Mouse (Mus musculus) regulatory T cell (primary cell): ENCODE data around the gene Ppm1e.

Source experiments
- in situ Hi-C: fragments of 300-600 bp; cut with MboI, MseI; formaldehyde crosslinking; loops from one replicate; pipeline ENCODE4 v1.15.1; 2025; ENCODE audit warnings: high pct_unique_total_duplicates

Gene Ppm1e

DNA sequence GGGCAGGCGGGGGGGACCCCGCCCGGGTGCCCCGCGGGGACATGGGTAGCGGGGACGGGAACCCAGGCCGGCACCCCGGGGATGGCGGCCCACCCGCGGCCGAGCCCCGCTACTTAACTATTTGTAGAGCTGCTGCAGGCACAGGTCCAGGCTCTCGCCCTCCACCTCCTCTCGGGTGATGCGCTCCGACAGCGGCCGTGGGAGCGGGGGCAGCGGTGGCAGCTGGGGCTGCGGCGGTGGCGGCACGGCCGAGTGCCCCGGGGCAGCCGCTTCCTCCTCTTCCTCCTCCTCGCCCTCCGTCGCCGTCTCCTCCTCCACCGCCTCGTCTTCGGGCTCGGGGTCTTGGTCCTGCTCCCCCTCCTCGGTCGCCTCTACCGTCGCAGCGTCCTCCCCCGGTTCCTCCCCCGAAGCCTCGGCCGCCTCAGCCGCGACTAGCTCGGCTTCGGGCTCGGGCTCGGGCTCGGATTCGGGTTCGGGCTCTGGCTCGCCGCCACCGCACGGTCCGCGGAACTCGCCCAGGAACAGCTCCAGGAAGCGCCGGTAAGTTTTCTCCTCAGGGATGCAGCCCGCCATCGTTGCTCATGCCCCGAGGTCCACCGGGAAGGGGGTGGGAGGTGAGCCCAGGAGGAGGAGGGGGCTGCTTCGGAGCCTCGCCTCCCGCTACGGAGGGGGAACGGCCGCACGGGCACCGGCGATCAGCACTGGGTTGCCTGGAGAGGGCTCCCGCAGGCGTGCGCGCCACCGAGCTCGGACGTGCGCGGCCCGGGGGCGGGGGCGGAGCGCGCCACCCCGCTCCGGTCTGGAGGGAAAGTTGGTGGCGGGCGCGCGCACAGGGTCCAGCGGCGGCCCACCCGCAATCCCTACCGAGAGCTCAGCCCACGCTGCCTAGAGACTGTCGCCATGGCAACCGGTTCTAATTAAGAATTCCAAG lies at the start of gene Ppm1e:
TSS of gene Ppm1e (minus strand) at position 693 of the 931 bp plus-strand sequence.
- in situ Hi-C loops: no loop called here

DNA sequence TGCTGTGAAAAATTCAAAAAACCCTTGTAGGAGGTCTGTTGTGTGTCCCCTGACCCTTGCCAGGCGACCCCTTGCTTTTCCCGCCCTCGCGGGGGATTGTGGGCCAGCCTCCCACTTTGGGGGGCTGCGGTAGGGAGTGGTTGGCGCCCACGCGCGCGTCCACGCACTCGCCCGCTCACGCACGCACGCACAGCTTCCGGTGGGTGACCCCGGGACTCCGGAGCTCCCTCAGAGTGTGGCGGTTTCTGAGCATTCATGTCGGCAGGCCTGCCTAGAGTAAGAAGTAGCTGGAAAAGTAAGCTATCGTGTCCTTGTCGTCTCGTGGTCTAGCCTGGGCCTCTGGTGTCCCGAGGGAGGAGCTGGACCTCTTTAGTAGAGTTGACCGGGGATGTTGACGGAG lies 46.1 kb upstream of the Ppm1e start, which contains the start of the genes Rad51c and Tex14:
TSS of gene Rad51c (minus strand) at position 79 of the 400 bp plus-strand sequence.
TSS of gene Tex14 (plus strand) at position 190 of the 400 bp plus-strand sequence.
- in situ Hi-C loops: no loop called here

DNA sequence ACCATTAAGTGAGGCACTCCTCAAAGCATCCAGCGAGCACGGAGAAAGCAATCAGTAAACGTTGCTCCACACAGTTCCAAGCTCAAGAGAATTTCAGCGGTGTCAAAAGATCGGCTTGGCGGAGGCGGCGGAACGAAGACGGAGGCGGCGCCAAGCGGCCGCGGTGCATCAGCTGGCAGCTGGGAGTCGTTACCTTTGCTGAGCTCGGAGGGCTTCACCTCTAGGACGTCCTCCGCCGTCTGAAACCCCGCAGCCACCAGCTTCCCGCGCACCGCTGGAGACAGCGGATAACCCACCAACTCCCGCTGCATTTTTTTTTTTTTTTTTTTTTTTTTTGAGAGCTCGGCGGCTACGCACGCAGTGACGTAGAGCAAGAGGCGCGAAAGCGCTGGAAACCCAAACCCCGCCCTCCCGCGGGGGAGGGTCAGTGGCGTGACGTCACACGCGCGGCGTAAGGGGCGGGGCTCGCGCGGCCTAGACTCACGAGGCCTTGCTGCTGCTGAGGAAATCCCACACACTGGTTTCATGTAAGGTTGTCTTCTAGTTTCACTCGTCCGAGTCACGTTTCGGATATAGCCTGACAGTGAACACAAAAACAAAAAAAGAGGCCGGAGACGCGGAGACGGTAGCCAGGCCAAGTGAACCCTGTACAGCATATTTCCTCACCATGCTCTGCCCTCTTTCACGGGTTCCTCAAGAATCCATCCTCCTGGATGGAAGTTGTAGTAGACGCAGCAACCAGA lies 45.5 kb upstream of the Ppm1e start:
- in situ Hi-C loops: no loop called here

DNA sequence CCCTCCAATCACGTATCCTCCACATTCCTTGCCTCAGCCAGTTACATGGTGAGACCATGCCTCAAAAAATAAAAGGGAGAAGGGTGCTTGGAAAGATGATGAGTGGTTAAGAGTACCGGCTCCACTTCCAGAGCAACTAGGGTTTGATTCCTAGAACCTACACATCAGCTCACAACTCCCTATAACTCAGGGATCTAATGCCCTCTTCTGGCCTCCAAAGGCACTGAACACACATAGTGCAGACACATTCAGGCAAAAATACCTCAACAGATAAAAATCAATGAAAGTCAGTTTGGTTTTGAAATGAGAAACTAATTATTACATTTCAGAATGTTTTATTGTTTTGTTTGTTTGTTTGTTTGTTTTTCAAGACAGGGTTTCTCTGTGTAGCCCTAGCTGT lies 39.6 kb upstream of the Ppm1e start:
- in situ Hi-C loops: loop anchor here (25.0 kb wide), 1 partner anchor 186 kb away; no protein-coding TSS in a partner anchor

DNA sequence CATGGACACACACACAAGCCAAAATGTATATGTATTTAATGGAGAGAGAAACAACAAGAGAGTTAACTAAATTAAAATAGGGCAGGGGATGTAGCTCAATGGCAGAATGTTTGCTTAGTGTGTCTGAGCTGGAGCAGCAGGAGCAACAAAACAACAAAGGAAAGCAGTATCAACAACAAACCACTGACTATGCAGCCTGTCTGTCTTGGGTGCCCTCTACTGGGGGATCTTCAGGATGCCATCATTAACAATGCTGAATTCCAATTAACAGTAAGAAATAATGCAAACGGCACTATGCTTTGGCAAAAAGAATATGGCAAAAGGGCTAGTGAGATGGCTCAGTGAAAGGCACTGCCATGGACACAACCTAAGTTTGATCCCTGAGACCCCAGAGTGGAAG lies 35.0 kb upstream of the Ppm1e start:
- in situ Hi-C loops: loop anchor here (25.0 kb wide), 1 partner anchor 182 kb away; no protein-coding TSS in a partner anchor

DNA sequence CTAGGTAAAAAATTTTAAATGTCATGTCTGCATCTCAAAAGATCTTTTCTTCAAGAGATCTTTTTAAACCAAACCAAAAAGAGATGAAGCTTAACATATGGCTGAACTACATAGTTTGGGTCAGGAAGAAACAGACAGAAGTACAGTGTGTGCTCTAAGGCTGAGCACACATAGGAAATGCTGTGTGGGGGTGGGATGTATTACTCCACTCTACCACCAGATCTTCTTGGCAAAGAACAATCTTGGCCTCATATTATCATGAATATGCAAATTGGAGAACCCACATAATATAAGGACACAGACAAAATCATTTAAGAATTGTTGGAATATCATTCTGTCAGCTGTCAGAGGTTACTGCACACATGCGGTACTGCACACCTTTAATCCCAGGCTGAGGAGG lies 26.9 kb upstream of the Ppm1e start:
- in situ Hi-C loops: loop anchor here (25.0 kb wide), 1 partner anchor 173 kb away; no protein-coding TSS in a partner anchor

DNA sequence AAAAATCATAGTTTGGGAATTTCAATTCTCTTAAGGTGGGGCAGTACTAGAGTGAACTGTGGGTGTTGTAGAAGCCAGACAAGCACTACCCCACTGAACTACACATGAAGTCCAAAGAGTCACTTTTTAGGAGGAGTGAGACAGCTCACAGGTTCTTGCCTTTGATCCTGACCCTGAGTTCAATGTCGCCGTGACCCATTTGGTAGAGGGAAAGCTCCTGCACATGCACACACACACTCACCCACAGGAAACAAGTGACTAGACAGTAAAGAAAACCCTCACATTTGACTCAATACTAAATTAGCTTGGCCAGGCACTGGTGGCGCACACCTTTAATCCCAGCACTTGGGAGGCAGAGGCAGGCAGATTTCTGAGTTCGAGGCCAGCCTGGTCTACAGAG lies 25.7 kb upstream of the Ppm1e start:
- in situ Hi-C loops: loop anchor here (25.0 kb wide), 1 partner anchor 172 kb away; no protein-coding TSS in a partner anchor

DNA sequence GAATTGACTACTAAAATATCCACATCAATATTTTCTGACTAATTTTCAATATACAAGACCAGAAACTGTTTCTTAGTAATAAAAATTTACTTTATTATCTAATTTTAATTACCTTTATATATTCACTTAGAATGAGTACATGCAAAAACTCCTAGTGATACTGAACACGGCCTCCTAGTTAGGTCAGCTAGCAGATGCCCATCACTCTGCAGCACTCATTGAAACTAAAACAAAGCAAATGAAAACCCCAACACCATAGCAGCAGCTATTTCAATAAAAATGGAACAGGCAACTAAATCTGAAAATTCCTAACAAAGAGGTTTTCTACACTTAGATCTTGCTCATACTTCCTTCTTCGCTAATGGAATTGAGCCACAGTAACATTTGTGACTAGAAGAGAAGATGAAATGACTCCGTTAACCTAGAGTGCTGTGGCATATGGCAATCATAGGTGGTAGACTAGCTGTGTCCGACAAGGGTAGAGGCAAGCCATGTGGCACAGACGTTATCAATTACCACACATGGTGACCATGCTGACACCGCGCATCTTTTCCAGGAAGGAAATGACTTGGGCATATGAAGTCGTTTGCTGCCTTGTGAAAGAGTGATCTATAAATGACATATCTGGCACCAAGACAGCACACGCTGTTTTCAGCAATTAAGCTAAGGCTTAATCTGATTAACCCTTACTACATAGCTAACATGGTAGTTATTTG lies 9.2 kb upstream of the Ppm1e start:
- in situ Hi-C loops: no loop called here

DNA sequence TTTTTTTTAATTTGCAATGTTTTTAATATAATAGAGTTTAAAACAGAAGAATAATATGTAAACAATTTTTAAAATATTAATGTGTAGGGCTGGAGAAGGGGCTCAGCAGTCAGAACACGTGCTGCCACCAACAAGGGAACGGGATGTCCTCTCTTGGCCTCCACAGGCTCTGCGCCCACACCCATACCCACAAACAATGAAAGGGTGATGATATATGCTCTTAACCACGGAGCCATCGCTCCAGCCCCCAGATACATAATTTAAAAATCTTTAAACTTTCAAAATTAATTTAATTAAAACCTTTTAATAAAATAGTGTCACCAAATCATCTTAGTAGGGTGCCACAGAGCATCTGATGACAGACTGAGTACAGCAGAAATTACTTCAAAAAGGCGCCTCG lies 8.2 kb upstream of the Ppm1e start:
- in situ Hi-C loops: no loop called here

DNA sequence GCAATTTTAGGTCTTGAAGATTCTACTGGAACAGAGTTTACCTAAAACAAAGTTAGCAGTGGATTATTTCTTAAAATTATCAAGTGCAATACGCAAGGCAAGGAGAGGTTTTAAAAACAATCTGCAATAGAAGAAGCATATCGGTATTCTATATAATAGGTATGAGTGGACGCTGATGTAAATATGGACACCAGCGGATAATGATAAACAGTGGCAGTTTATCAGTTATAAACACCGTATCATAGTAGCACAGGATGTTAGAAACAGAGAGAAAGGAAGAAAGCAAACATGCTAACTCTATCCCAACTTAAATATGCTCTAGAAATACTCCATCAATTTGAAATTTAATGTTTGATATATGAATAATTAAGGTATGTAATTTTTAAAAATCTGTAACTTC lies 6.3 kb upstream of the Ppm1e start:
- in situ Hi-C loops: no loop called here

DNA sequence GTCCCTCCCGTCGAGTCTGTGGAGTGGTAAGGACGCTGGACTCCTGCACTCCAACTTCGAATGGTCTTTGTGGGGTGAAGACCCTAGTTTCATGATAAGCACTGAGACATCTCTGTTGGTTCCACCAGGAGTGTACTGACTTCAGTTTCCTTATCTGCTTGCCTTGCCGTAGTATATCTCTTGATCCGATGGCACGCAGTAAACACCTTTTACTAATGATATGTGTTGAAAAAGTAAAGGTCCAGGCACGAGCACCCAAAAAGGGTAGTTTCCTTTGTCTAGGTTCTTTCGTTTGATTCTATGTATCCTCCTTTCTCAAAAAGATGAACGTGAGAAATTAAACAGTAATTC lies 414 bp upstream of the Ppm1e start:
- in situ Hi-C loops: no loop called here

DNA sequence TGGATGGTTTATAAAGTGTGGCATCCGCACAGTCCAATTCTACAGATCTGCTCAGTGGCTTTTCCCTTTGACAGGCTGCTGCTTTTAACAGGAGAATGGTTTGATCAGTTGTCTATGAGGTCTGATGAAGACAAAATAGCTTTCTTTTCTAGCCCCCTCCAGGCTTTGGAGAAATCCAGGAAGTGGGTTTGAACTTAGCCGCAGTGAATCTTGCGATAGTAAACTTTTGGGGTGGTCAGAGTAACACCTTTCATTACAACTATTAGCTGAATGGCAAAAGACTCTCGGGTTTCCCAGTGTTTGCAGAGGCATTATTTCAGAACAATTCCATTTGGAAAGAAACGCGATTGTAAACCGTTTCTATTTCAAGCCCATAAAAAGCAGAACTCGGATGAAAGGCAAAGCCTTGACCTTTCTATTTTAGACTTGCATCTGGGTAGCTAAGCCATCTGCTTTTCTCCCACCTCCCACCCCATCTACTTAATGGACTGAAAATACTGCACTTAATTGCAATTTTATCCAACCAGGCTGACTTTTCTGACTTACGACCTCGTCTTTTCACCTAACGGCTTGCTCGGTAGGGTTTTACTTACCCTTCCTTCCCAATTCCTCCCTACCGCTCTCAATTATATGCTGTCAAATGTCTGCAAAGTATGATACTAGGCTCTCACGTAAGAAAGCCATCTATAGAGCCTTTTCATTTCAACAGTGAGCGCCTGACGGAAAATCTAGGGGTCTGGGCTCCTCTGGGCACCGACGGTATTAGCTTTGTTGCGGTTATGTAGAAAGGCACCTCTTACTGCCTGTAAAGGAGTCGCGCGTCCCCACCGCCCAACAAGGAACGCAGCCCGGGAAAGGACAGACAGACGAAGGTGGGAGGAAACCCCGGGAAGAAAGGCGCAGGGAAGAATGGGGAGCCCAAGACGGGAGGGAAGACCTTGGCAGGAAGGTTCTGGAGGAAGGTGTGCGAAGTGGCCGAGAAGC lies 1.2 kb downstream of the Ppm1e start:
- in situ Hi-C loops: no loop called here

DNA sequence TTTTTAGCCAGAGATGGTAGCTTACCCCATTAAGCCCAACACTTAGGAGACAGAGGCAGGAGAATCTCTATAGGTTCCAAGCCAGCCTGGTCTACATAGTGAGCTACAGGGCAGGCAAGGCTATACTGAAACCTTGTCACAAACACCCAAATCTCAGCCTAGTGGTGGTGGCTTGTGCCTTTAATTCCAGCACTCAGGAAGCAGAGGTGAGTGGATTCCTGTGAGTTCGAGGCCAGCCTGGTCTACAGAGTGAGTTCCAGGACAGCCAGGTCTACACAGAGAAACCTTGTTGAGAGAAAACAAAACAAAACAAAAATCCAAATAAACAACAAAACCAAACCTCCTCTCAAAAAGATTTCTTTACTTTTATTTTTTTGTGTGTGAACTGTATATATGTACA lies 4.0 kb downstream of the Ppm1e start:
- in situ Hi-C loops: no loop called here

DNA sequence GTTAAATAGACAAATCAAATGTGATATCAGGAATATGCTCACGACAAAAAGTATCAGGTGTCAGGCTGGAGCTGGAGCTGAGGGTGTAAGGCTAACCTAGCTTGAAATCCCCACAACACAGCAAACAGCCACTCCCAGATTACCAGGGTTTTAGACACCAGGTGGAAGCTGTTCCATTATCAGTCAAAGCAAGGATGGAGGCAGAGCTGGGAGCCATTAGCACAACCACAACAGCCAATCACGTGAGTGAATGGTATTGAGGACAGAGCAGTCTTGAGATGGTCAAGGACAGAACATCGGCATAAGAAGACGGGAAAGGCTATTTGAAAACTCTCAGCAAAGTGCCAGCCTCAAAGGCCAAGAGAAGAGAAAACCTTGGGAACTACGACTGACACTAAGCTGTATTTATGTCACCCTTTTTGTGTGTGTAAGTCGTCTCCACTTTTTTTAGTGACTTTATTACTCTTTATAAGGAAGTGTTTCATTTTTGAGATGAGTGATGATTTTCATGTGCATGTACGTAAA lies 5.1 kb downstream of the Ppm1e start:
- in situ Hi-C loops: no loop called here

DNA sequence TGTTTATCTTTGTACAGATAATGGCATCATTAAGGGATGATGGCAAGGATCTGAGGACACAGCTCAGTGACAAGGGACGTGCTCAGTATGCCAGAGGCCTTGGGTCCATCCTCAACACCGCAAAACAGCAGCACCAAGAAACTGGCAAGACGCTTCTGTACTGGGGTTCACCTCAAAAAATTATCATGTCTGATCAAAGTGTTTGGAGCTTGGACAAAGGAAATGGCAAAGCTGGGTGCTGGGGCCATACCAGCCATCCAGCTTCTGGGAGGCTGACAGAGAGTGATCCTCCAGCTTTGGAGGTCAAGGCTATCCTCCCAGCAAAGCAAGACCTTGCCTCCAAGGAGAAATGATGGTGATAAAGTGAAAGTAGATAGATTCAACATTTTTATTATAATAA lies 32.4 kb downstream of the Ppm1e start:
- in situ Hi-C loops: no loop called here

DNA sequence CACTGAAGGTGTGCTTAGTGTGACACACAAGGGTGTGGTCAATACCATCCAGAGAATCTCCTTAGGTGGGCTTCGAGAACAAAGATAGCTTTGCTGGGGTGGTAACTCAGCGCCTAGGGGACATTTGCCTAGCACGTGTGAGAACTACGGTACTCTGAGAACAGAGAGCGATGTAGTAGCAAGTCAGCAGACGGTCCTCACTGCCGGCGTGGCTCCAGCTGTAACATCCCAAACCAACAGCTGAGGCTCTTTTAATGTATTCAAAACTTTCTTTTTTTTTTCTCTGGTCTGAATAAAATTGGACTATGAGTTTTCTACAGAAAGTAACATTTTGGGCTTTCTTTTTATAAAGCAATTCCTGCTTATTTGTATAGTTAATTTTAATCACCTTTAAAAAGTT lies 36.3 kb downstream of the Ppm1e start:
- in situ Hi-C loops: no loop called here

DNA sequence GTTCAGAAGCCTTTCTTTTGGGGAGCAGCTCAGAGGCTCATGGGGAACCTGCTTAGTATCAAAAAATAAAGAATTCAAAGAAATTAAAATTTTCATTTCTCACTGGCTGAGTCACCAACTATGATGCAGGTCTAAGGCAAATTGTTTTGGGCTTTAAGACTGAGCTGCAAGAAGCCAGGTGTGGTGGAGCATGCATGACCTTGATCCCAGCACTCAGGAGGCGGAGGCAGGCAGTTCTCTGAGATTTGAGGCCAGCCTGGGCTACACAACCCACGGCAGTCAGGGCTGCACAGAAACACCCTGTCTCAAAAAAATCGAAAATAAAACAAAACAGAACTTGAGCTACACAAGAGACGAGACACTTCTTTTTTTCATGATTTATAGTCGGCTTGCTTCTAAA lies 38.8 kb downstream of the Ppm1e start:
- in situ Hi-C loops: no loop called here

DNA sequence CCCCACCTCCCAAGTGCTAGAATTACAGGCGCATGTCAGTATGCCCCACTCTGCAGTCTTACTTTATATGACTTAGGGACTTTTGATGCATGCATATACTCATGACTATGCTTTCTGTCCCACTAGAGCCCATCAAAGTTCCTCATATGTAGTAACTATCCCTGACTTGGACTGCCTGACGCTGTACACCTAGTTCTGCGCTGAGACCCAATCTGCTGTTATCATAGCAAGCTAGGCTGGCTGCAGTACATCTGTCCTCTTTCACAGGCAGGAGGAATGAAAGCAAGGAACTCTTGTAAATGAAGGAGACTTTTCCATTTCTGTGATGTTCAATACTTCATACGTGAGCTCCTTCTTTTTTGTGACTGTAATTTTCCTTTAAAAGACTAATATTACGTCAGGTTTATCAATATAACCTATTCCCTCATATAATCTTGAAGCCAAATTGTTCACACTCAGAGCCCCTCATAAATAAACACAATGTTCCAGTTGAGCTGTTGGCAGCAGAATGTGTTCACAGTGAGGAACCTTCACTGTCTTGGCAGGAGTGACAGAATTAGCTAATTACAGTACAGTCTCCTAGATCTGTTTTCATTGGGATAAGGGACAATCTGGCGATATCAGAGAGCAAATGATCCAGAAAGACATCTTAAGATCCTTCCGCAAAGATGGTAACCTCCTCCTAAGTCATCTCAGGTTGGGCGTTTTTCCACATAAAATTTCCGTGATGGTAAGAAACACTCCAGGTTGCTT lies 39.7 kb downstream of the Ppm1e start:
- in situ Hi-C loops: no loop called here

DNA sequence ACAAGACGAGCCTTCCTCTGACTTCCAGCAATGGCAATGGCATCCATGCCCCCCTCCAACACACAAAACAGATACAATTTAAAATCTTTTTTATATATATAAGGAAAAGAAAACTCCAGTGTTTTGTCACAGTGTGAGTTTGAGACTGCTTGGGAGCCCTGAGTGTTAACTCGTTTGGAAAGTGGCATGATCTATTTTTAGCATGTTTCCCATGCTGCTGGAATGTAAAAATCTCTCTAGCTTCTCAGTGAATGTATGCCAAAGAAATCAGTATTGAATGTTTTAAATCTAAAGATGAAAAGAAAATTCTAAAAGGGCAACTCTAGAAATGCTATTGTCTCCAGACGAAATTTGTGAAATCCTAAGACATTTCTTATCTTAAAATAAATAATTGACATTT lies 45.3 kb downstream of the Ppm1e start:
- in situ Hi-C loops: no loop called here

DNA sequence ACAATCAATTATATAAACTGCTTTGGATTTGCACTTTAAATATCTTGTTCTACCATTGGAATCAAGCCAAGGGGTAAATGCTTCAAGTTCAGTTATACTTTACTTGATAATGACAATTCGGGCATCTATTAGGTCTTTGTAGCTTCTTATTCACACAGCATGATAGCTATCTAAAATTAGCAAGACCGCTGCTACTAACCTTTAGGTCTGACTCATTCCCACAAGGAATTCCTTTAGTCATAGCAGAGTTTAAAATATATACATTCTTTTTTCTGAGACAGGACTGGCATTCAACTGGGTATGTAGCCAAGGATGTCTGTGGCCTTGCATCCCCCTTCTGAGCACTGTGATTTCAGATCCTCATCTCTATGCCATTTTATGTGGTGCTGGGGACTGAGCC lies 48.5 kb downstream of the Ppm1e start:
- in situ Hi-C loops: no loop called here
